Mouse (Mus musculus) embryonic facial prominence, embryonic 14.5 days (tissue): ENCODE results near the gene Epm2a. TPM values are rescaled to one million over a fixed set of nuclear protein-coding genes. Genes with fewer than 3 reads are reported as not detected.

Experiments
- ATAC-seq: fragments of 200-750 bp; cut with Nextera tagmentation; 2 replicates; pipeline ENCODE4 v1.8.0; 2017; ENCODE audit warnings: low read depth, moderate number of reproducible peaks, moderate TSS enrichment
- DNase-seq: peaks from one replicate; pipeline ENCODE4 v3.0.0-alpha.2; 2015; ENCODE audit warnings: low spot score
- H3K27ac ChIP-seq: fragments of 300-500 bp; sonication (generic); replicated peaks from 2 replicates; pipeline ENCODE4 v1.5.1; 2014; ENCODE audit warnings: low read depth, mild to moderate bottlenecking, low read length, moderate library complexity
- H3K27me3 ChIP-seq: fragments of 300-500 bp; sonication (generic); replicated peaks from 2 replicates; pipeline ENCODE4 v1.6.1; 2014; ENCODE audit warnings: low read length; ENCODE audit not compliant: control insufficient read depth, insufficient read depth
- H3K36me3 ChIP-seq: fragments of 300-500 bp; sonication (generic); 2 replicates; pipeline ENCODE4 v1.6.1; 2014; ENCODE audit warnings: low read length, mixed read lengths; ENCODE audit not compliant: control insufficient read depth, insufficient read depth
- H3K4me1 ChIP-seq: fragments of 300-500 bp; sonication (generic); 2 replicates; pipeline ENCODE4 v1.6.1; 2014; ENCODE audit warnings: antibody characterized with exemption, low read length; ENCODE audit not compliant: control insufficient read depth, insufficient read depth
- H3K4me2 ChIP-seq: fragments of 300-500 bp; sonication (generic); 2 replicates; pipeline ENCODE4 v1.6.1; 2014; ENCODE audit warnings: low read depth, mild to moderate bottlenecking, low read length, moderate library complexity, mixed read lengths
- H3K4me3 ChIP-seq: fragments of 300-500 bp; sonication (generic); 2 replicates; pipeline ENCODE4 v1.5.1; 2014; ENCODE audit warnings: low read depth, mild to moderate bottlenecking, low read length
- H3K9ac ChIP-seq: fragments of 300-500 bp; sonication (generic); 2 replicates; pipeline ENCODE4 v1.6.1; 2014; ENCODE audit warnings: low read depth, mild to moderate bottlenecking, low read length, moderate library complexity, mixed read lengths
- H3K9me3 ChIP-seq: fragments of 300-500 bp; sonication (generic); 2 replicates; pipeline ENCODE4 v1.6.1; 2016; ENCODE audit warnings: low read length; ENCODE audit not compliant: control insufficient read depth
- WGBS: fragments of 180-500 bp; shearing (Covaris S2); extraction: QIAGEN DNeasy Blood & Tissue Kit; methylation state at CpG from one replicate; pipeline ENCODE4 v1.1.7; 2014; 5-methylcytosine and 5-hydroxymethylcytosine counted together
- polyA plus RNA-seq: library from polyadenylated mRNA; unstranded; fragments of >200 nt; fragmentation: Nextera tagmentation; extraction: Ambion mirVana; gene quantifications from 2 replicates; pipeline ENCODE4 v1.2.1, GENCODE M21; 2014

Gene Epm2a
- polyA plus RNA-seq, 1 experiment from 2014 or later: 0.90 TPM

DNA sequence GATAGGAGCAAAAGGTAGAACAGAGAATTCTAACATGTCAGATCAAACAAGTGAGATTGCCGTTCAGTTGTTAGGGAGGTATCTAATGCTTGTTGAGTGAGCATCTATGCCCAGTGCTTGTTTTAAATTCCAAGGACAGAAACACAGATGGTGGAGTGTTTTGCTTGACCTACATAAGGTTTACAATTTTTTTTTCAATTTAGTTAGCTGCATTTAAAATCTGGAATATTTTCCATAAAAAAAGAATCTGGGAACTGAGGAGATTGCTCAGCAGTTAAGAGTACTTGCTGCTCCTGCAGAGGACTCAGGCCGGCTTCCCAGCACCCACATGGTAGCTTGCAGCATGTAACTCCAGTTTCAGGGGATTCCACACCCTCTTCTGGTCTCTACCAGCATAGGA lies 109.3 kb downstream of the Epm2a start:
- Histone ChIP-seq H3K4me1 (peaks cover 3% of the 10 kb centered on the region; the same call in 1 of the 2 replicates), H3K4me3 (no peak overlapping the region), H3K27me3 (no peaks in the 10 kb centered on the region), H3K9ac (no peak overlapping the region), H3K27ac (no peak overlapping the region), H3K9me3 (no peaks in the 10 kb centered on the region), H3K36me3 (no peaks in the 10 kb centered on the region), H3K4me2 (no peak overlapping the region)
- ATAC-seq (no peak), DNase-seq (no peak)
- 77% methylated on average over 2 of the region's 2 CpGs for WGBS

DNA sequence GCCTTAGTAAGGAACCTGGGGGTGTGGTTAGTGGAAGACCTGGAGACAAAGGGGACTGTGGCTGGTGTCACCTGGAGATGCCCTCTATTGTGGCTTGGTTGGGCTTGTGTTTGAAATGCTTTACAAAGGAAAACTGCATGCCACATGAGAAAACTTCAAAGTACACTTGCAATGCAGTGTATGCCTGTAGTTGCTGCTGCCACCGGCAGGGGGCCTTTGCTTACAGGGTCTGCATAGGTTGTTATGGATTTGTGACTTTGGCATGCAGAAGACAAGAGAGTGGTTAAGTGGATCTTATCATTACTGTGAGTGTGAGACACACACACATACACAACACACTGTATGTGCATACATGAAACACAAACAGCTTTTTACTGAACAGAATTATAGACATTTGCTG lies 114.2 kb downstream of the Epm2a start:
- no peak for DNase-seq
- Histone ChIP-seq H3K27me3 (no peaks in the 10 kb centered on the region), H3K9ac (no peak overlapping the region), H3K9me3 (no peaks in the 10 kb centered on the region), H3K36me3 (no peaks in the 10 kb centered on the region), H3K4me3 (no peak overlapping the region), H3K4me2 (no peak overlapping the region), H3K27ac (no peak overlapping the region), H3K4me1 (no peaks in the 10 kb centered on the region)
- WGBS: 26% methylated on average over 1 of the region's 1 CpGs
- ATAC-seq: no peak

DNA sequence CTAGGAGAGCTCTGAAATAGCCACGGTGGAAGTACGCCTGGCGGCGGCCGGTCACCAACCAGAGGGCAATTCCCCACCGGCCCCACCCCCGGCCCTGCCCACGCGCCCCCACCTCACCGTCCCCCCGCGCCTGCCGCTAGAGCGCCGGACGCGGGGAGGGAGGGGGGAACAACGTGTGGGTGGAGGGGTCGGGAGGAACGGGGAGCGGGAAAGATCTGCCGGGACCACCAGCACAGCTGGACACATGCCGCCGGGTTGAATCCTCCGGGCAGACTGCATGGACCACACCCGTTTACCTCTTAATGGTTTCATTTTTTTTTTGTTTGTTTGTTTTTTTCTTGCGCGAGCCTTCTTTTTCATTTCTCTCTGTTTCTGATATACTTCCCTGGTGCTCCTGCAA lies 148.8 kb downstream of the Epm2a start:
- H3K4me2 ChIP-seq: no peak overlapping the region
- no peak overlapping the region for H3K27ac ChIP-seq
- WGBS: 60% methylated on average over 28 of the region's 28 CpGs
- H3K4me1 ChIP-seq: no peaks in the 10 kb centered on the region
- ATAC-seq (peak; percentile 94), DNase-seq (peak; percentile 81)
- peaks cover 13% of the 10 kb centered on the region for H3K9me3 ChIP-seq
- H3K36me3 ChIP-seq: no peaks in the 10 kb centered on the region
- no peak overlapping the region for H3K4me3 ChIP-seq
- no peak overlapping the region for H3K9ac ChIP-seq
- H3K27me3 ChIP-seq: no peaks in the 10 kb centered on the region

Other genes with a start within 250 kb of the Epm2a start
- 16.7 and 16.9 TPM in 2 replicates for gene Shprh, start 194.0 kb upstream of the Epm2a start, polyA plus RNA-seq
- 21.4 and 24.2 TPM in 2 replicates for gene Fbxo30, start 62.1 kb upstream of the Epm2a start, polyA plus RNA-seq